Mouse (Mus musculus): ENCODE data around the gene Zfp53. TPM values are rescaled to one million over a fixed set of nuclear protein-coding genes. Genes with fewer than 3 reads are reported as not detected.

The Zfp53 gene
- polyA plus RNA-seq, 1 experiment from 2014 or later, result 14.5 TPM

GRCm38 (mm10) chr17:21489500-21490001 lies 753 bp downstream of the Zfp53 start:
- H3K4me1 ChIP-seq (replicated peaks), result peaks cover 4% of the 10 kb centered on the region; the same call in 1 of the 2 replicates
- H3K9me3 ChIP-seq, result no peaks in the 10 kb centered on the region
- H3K36me3 ChIP-seq, result no peaks in the 10 kb centered on the region
- peak overlapping the region; percentile 76 for H3K9ac ChIP-seq
- H3K27me3 ChIP-seq (replicated peaks), result no peaks in the 10 kb centered on the region
- H3K4me3 ChIP-seq (replicated peaks), result peak overlapping the region; percentile 86
- H3K4me2 ChIP-seq (replicated peaks), result peak overlapping the region; percentile 73
- peak overlapping the region; percentile 93; the same call in 1 of the 2 replicates for H3K27ac ChIP-seq
- WGBS, result 8% methylated on average over 8 of the region's 8 CpGs
- peak; percentile 65 for ATAC-seq

- no peak overlapping the region for H3K9ac ChIP-seq
- no peak for ATAC-seq
- no peaks in the 10 kb centered on the region for H3K4me1 ChIP-seq (replicated peaks)
- no peaks in the 10 kb centered on the region for H3K36me3 ChIP-seq
- no peaks in the 10 kb centered on the region for H3K9me3 ChIP-seq
- no peak overlapping the region for H3K27ac ChIP-seq
- H3K27me3 ChIP-seq (replicated peaks), result no peaks in the 10 kb centered on the region
- H3K4me2 ChIP-seq (replicated peaks), result no peak overlapping the region
- no peak overlapping the region for H3K4me3 ChIP-seq (replicated peaks)
- WGBS, result 70% methylated on average over 1 of the region's 1 CpGs
Observed at GRCm38 (mm10) chr17:21501365-21501764, 12.6 kb downstream of the Zfp53 start.

GRCm38 (mm10) chr17:21504524-21504923 lies 15.7 kb downstream of the Zfp53 start:
- H3K27me3 ChIP-seq (replicated peaks), result no peaks in the 10 kb centered on the region
- H3K9me3 ChIP-seq, result no peaks in the 10 kb centered on the region
- no peaks in the 10 kb centered on the region for H3K36me3 ChIP-seq
- no peak for ATAC-seq
- no peak overlapping the region for H3K4me3 ChIP-seq (replicated peaks)
- H3K4me1 ChIP-seq (replicated peaks), result no peaks in the 10 kb centered on the region
- H3K27ac ChIP-seq, result no peak overlapping the region
- no peak overlapping the region for H3K9ac ChIP-seq
- no peak overlapping the region for H3K4me2 ChIP-seq (replicated peaks)
- 91% methylated on average over 1 of the region's 1 CpGs for WGBS

GRCm38 (mm10) chr17:21506258-21506657 lies 17.5 kb downstream of the Zfp53 start:
- Histone ChIP-seq H3K4me2 (replicated peaks) (no peak overlapping the region), H3K4me1 (replicated peaks) (no peaks in the 10 kb centered on the region), H3K9me3 (no peaks in the 10 kb centered on the region), H3K36me3 (no peaks in the 10 kb centered on the region), H3K9ac (no peak overlapping the region), H3K27me3 (replicated peaks) (no peaks in the 10 kb centered on the region), H3K27ac (no peak overlapping the region), H3K4me3 (replicated peaks) (no peak overlapping the region)
- no peak for ATAC-seq
- 94% methylated on average over 3 of the region's 3 CpGs for WGBS

- Histone ChIP-seq H3K9ac (no peak overlapping the region), H3K27ac (no peak overlapping the region), H3K9me3 (no peaks in the 10 kb centered on the region), H3K4me1 (replicated peaks) (no peaks in the 10 kb centered on the region), H3K4me3 (replicated peaks) (no peak overlapping the region), H3K4me2 (replicated peaks) (no peak overlapping the region), H3K36me3 (no peaks in the 10 kb centered on the region), H3K27me3 (replicated peaks) (no peaks in the 10 kb centered on the region)
- no peak for ATAC-seq
Observed at GRCm38 (mm10) chr17:21509756-21510155, 21.0 kb downstream of the Zfp53 start.

- H3K4me3 ChIP-seq (replicated peaks), result no peak overlapping the region
- 3% methylated on average over 8 of the region's 8 CpGs for WGBS
Observed at GRCm38 (mm10) chr17:21515403-21516105, 26.8 kb downstream of the Zfp53 start.

GRCm38 (mm10) chr17:21516201-21517129 lies 27.7 kb downstream of the Zfp53 start:
- under 1% methylated on average over 37 of the region's 37 CpGs for WGBS
- Histone ChIP-seq H3K36me3 (no peaks in the 10 kb centered on the region), H3K4me3 (replicated peaks) (peak overlapping the region; percentile 55), H3K4me2 (replicated peaks) (peak overlapping the region; percentile 80), H3K27ac (peak overlapping the region; percentile 88), H3K27me3 (replicated peaks) (no peaks in the 10 kb centered on the region), H3K9ac (peak overlapping the region; percentile 68), H3K9me3 (no peaks in the 10 kb centered on the region), H3K4me1 (replicated peaks) (0 out of 2 replicates have a peak, but pooled peaks cover 4% of the 10 kb centered on the region)
- peak; percentile 96 for ATAC-seq

More at GRCm38 (mm10) chr17:21515403-21516105, 26.8 kb downstream of the Zfp53 start:
- peak; percentile 77 for ATAC-seq
- Histone ChIP-seq H3K27me3 (replicated peaks) (no peaks in the 10 kb centered on the region), H3K36me3 (no peaks in the 10 kb centered on the region), H3K4me1 (replicated peaks) (0 out of 2 replicates have a peak, but pooled peaks cover 4% of the 10 kb centered on the region), H3K27ac (peak overlapping the region; percentile 88; the same call in 1 of the 2 replicates), H3K4me2 (replicated peaks) (peak overlapping the region; percentile 80), H3K9ac (no peak overlapping the region; the same call in 1 of the 2 replicates), H3K9me3 (no peaks in the 10 kb centered on the region)

GRCm38 (mm10) chr17:21517130-21517671 lies 28.4 kb downstream of the Zfp53 start:
- WGBS, result 27% methylated on average over 4 of the region's 4 CpGs
- peak; percentile 20; the same call in 1 of the 2 replicates for ATAC-seq
- H3K27me3 ChIP-seq (replicated peaks), result no peaks in the 10 kb centered on the region
- H3K27ac ChIP-seq, result peak overlapping the region; percentile 88
- H3K4me2 ChIP-seq (replicated peaks), result peak overlapping the region; percentile 80
- peak overlapping the region; percentile 68 for H3K9ac ChIP-seq
- peak overlapping the region; percentile 55 for H3K4me3 ChIP-seq (replicated peaks)
- H3K4me1 ChIP-seq (replicated peaks), result 0 out of 2 replicates have a peak, but pooled peaks cover 4% of the 10 kb centered on the region
- no peaks in the 10 kb centered on the region for H3K36me3 ChIP-seq
- H3K9me3 ChIP-seq, result no peaks in the 10 kb centered on the region

- Histone ChIP-seq H3K27ac (no peak overlapping the region), H3K4me3 (replicated peaks) (no peak overlapping the region), H3K27me3 (replicated peaks) (no peaks in the 10 kb centered on the region), H3K4me2 (replicated peaks) (no peak overlapping the region), H3K4me1 (replicated peaks) (no peaks in the 10 kb centered on the region), H3K9ac (no peak overlapping the region), H3K36me3 (no peaks in the 10 kb centered on the region), H3K9me3 (no peaks in the 10 kb centered on the region)
- no peak for ATAC-seq
Observed at GRCm38 (mm10) chr17:21526270-21526669, 37.5 kb downstream of the Zfp53 start.

GRCm38 (mm10) chr17:21530645-21531330 lies 42.0 kb downstream of the Zfp53 start:
- Histone ChIP-seq H3K9me3 (no peaks in the 10 kb centered on the region), H3K27me3 (replicated peaks) (no peaks in the 10 kb centered on the region), H3K4me1 (replicated peaks) (peaks cover 7% of the 10 kb centered on the region), H3K36me3 (no peaks in the 10 kb centered on the region), H3K4me2 (replicated peaks) (no peak overlapping the region), H3K9ac (no peak overlapping the region), H3K4me3 (replicated peaks) (no peak overlapping the region), H3K27ac (no peak overlapping the region)
- WGBS, result 75% methylated on average over 5 of the region's 5 CpGs
- no peak for ATAC-seq

GRCm38 (mm10) chr17:21531621-21532020 lies 42.8 kb downstream of the Zfp53 start:
- Histone ChIP-seq H3K4me3 (replicated peaks) (peak overlapping the region; percentile 84), H3K27me3 (replicated peaks) (no peaks in the 10 kb centered on the region), H3K27ac (peak overlapping the region; percentile 98), H3K9ac (peak overlapping the region; percentile 98), H3K4me2 (replicated peaks) (peak overlapping the region; percentile 79), H3K36me3 (no peaks in the 10 kb centered on the region), H3K4me1 (replicated peaks) (peaks cover 7% of the 10 kb centered on the region), H3K9me3 (no peaks in the 10 kb centered on the region)
- peak; percentile 1 for ATAC-seq
- WGBS, result 65% methylated on average over 5 of the region's 5 CpGs
